Mouse (Mus musculus): ENCODE results near the gene Srcap.

DNA sequence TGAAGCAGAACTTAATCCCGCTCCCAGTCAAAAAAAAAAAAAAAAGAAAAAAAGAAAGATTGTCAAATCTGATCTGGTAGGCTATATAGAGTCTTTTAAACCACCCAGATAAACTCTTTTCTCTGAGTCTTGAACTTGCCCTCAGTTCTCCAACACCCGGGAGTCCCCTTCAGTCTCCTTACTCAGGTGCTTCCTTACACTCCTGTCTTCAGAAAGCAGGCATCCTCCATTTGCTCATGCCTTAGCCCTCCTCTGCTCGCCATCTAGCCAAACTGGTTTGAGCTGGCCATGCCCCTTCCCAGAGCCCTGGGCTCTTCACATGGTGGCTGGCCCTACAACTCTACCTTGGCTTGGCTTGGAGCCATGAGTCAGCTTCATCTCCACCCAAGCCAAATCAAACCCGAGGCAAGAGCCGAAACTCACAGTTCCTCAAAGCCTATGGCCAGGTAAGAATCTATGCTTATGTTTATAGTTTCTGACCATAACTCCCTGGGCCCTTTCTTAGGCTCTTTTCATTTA, 49.6 kb downstream of the Srcap start, which contains the start of gene Tmem265:
- TF ChIP-seq TAL1 (IDR thresholded peaks at IDR 0.05; ENCODE audit: low read length) (no peak), GATA1 (IDR thresholded peaks at IDR 0.05; ENCODE audit: low read length) (no peak)
